Comparison of ENCODE assay signal across 18 mouse cellular contexts in the genomic region with DNA sequence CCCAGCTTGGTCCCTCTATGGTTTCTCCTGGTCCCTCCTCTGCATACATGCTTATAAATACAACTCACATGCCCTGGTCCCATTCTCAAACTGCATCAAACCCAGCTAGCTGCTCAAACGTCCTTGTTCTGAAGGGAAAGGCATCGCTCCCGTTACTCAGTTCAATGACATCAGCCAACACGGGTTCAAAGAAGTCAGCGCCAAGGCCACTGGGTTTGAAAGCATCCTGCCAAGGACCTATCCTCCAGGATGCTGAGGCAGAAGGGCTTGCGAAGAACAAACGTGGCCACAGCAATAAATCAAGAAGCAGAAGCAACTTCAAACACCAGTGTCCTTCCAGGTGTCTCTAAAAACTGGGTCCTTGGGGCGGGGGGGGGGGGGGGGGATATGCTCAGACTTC.
A peak's percentile ranks its signal among the peaks of the same experiment; 100 is the strongest.
DNase-seq lines count a peak whose midpoint lies in the region; TF ChIP-seq lines count a peak whose summit lies in the region.
"Had no signal": no experiment of that assay in that cellular context is flagged by ENCODE, and none has a peak within 500 bp of the region (broad histone marks: within the 10 kb centered on the region; RNA-seq: fewer than 3 reads in every experiment).

No protein-coding gene starts in this region.

- no peak for TF ChIP-seq CTCF in lung, adult 2 months (IDR thresholded peaks at IDR 0.05; ENCODE audit: insufficient read depth, low read length)

- H3K4me1 ChIP-seq in lung, adult 2 months (ENCODE audit: control insufficient read depth, insufficient read depth, low read length), result peaks cover 7% of the 10 kb centered on the region

- peak; percentile 19 for DNase-seq in kidney, postnatal 10 days
- DNase-seq in kidney, postnatal 4 days, result no peak
- peak; percentile 43 for DNase-seq in thymus, postnatal 0 days (ENCODE audit: low spot score)
- no peak for DNase-seq in thymus, adult 18-20 months
- DNase-seq in adrenal gland, adult 2 months, result peak; percentile 92
- DNase-seq in adrenal gland, postnatal 14 days, result peak; percentile 87
- no peak for DNase-seq in frontal cortex, adult 2 months (ENCODE audit: extremely low spot score in 1 of 2, low spot score in 1 of 2)
- DNase-seq in lung, adult 2 months, result no peak
- DNase-seq: cerebellum, adult 11 months; cerebellum, adult 8-10 months; cerebellum, postnatal 14 days; embryo, embryonic 11 days; gastrocnemius, postnatal 14 days; heart, postnatal 36 days had no signal

- WGBS in lung, adult 2 months, result 85% methylated on average over 8 of the region's 8 CpGs

- no peak for TF ChIP-seq POLR2A in lung, adult 2 months (IDR thresholded peaks at IDR 0.05; ENCODE audit: borderline replicate concordance, extremely low read depth, low read depth, low read length)

- H3K4me3 ChIP-seq in lung, adult 2 months (replicated peaks; ENCODE audit: extremely low read depth, low read depth, low read length), result no peak overlapping the region
- H3K4me3 ChIP-seq: embryonic facial prominence, embryonic 15.5 days; erythroblast, embryonic 14.5 days; forebrain, embryonic 10.5 days; heart, embryonic 13.5 days had no signal

Comparison
In these comparisons a context has a peak if more than half of its experiments do, and no peak if none do; other contexts are left out.
1. DNase-seq: peak in kidney, postnatal 10 days (single experiment), thymus, postnatal 0 days (single experiment), adrenal gland, adult 2 months (single experiment) and adrenal gland, postnatal 14 days (single experiment); none in kidney, postnatal 4 days (0 of 2), thymus, adult 18-20 months (0 of 2), frontal cortex, adult 2 months (0 of 2) and lung, adult 2 months (single experiment).